Mouse (Mus musculus) megakaryocyte, embryonic 14.5 days (primary cell): ENCODE results near the gene Zfp189. TPM values are rescaled to one million over a fixed set of nuclear protein-coding genes. Genes with fewer than 3 reads are reported as not detected.

ENCODE experiments used
- H3K27me3 ChIP-seq: replicated peaks from 2 replicates; pipeline ENCODE3; 2012; ENCODE audit warnings: inconsistent platforms
- H3K36me3 ChIP-seq: replicated peaks from 2 replicates; pipeline ENCODE3; 2012; ENCODE audit warnings: low read length, inconsistent platforms, mixed read lengths
- H3K4me1 ChIP-seq: 2 replicates; pipeline ENCODE4 v1.6.1; 2012; ENCODE audit warnings: inconsistent platforms
- H3K4me3 ChIP-seq: replicated peaks from 2 replicates; pipeline ENCODE3; 2012; ENCODE audit warnings: moderate library complexity, mild to moderate bottlenecking, inconsistent platforms
- H3K9me3 ChIP-seq: 2 replicates; pipeline ENCODE4 v1.6.1; 2012; ENCODE audit warnings: inconsistent platforms
- FLI1 ChIP-seq: IDR thresholded peaks from 2 replicates; pipeline ENCODE4 v1.6.1; 2012; ENCODE audit warnings: low read length, inconsistent platforms, mixed read lengths
- GATA1 ChIP-seq: IDR thresholded peaks from 3 replicates; pipeline ENCODE4 v1.6.1; 2012; ENCODE audit warnings: mixed read lengths, low read length, inconsistent platforms, borderline replicate concordance
- polyA plus RNA-seq: library from polyadenylated mRNA; stranded (reverse); fragments of >175 nt; gene quantifications from 2 replicates; pipeline ENCODE4 v1.2.3, GENCODE M21; 2012; ENCODE audit warnings: low replicate concordance; ENCODE audit not compliant: insufficient read depth

Gene Zfp189
- polyA plus RNA-seq, 1 experiment = 0.84 TPM

- TF ChIP-seq FLI1 (no peak), GATA1 (no peak)
- Histone ChIP-seq H3K9me3 (0 out of 2 replicates have a peak, but pooled peaks cover 3% of the 10 kb centered on the region), H3K36me3 (no peaks in the 10 kb centered on the region)
Measured at GRCm38 (mm10) chr4:49558181-49558580, 37.2 kb downstream of the Zfp189 start.

GRCm38 (mm10) chr4:49559915-49560772 is 39.2 kb downstream of the Zfp189 start:
- Histone ChIP-seq H3K36me3 (no peaks in the 10 kb centered on the region), H3K9me3 (0 out of 2 replicates have a peak, but pooled peaks cover 3% of the 10 kb centered on the region)
- TF ChIP-seq FLI1 = no peak
- no peak for TF ChIP-seq GATA1

More at GRCm38 (mm10) chr4:49558181-49558580, 37.2 kb downstream of the Zfp189 start:
- Histone ChIP-seq H3K4me1 (no peaks in the 10 kb centered on the region), H3K27me3 (peaks cover 14% of the 10 kb centered on the region), H3K4me3 (no peak overlapping the region)

GRCm38 (mm10) chr4:49567613-49568012 is 46.6 kb downstream of the Zfp189 start:
- no peak for TF ChIP-seq FLI1
- no peak for TF ChIP-seq GATA1
- peaks cover 31% of the 10 kb centered on the region for H3K4me1 ChIP-seq
- H3K27me3 ChIP-seq = no peaks in the 10 kb centered on the region
- no peaks in the 10 kb centered on the region for H3K36me3 ChIP-seq
- no peak overlapping the region for H3K4me3 ChIP-seq
- no peaks in the 10 kb centered on the region for H3K9me3 ChIP-seq

More at GRCm38 (mm10) chr4:49559915-49560772, 39.2 kb downstream of the Zfp189 start:
- H3K27me3 ChIP-seq = peaks cover 11% of the 10 kb centered on the region
- no peaks in the 10 kb centered on the region for H3K4me1 ChIP-seq
- H3K4me3 ChIP-seq = peak overlapping the region; percentile 25

- Histone ChIP-seq H3K4me1 (peaks cover 24% of the 10 kb centered on the region), H3K27me3 (no peaks in the 10 kb centered on the region), H3K9me3 (no peaks in the 10 kb centered on the region), H3K36me3 (no peaks in the 10 kb centered on the region), H3K4me3 (no peak overlapping the region)
- TF ChIP-seq FLI1 (no peak), GATA1 (no peak)
Measured at GRCm38 (mm10) chr4:49572194-49572593, 51.2 kb downstream of the Zfp189 start.

Other genes starting within 250 kb of the Zfp189 start
- gene Acnat2, start 113.0 kb upstream of the Zfp189 start, polyA plus RNA-seq = not detected in 2 replicates
- not detected in 2 replicates for gene Acnat1, start 47.3 kb upstream of the Zfp189 start, polyA plus RNA-seq
- gene Baat, start 14.6 kb upstream of the Zfp189 start, polyA plus RNA-seq = not detected in 2 replicates
- 1.4 TPM in 1 of 2 replicates, not detected in the other for gene Mrpl50, start 83 bp upstream of the Zfp189 start, polyA plus RNA-seq
- not detected in 2 replicates for gene Aldob, start 28.4 kb downstream of the Zfp189 start, polyA plus RNA-seq
- gene Tmem246, start 76.7 kb downstream of the Zfp189 start, polyA plus RNA-seq = 15.3 and 18.0 TPM in 2 replicates
- 3.2 and 6.9 TPM in 2 replicates for gene Rnf20, start 110.8 kb downstream of the Zfp189 start, polyA plus RNA-seq
- gene Ppp3r2, start 160.8 kb downstream of the Zfp189 start, polyA plus RNA-seq = not detected in 2 replicates